Mouse (Mus musculus): ENCODE results near the gene Nfs1. TPM values are rescaled to one million over a fixed set of nuclear protein-coding genes. Genes with fewer than 3 reads are reported as not detected.
"Not testable (repeated sequence)": the region's sequence is repeated elsewhere in the genome, so short reads cannot be mapped to it uniquely, and the experiment has no call there.

Gene Nfs1
- polyA plus RNA-seq, 1 experiment from 2014 or later = 40.4 TPM

- H3K4me1 ChIP-seq (ENCODE audit: control insufficient read depth, insufficient read depth, low read length) = no peaks in the 10 kb centered on the region
- H3K9ac ChIP-seq (ENCODE audit: low read length) = no peak overlapping the region
- H3K4me3 ChIP-seq (ENCODE audit: low read depth, low read length) = no peak overlapping the region
- H3K27ac ChIP-seq (ENCODE audit: low read depth, low read length) = no peak overlapping the region
- H3K9me3 ChIP-seq (replicated peaks; ENCODE audit: control insufficient read depth, low read length) = no peaks in the 10 kb centered on the region
- no peak overlapping the region for H3K4me2 ChIP-seq (ENCODE audit: low read length)
- peaks cover 12% of the 10 kb centered on the region for H3K36me3 ChIP-seq (ENCODE audit: control insufficient read depth, insufficient read depth, low read length)
- DNase-seq (ENCODE audit: low spot score) (no peak), ATAC-seq (no peak)
- H3K27me3 ChIP-seq (replicated peaks; ENCODE audit: control insufficient read depth, insufficient read depth, low read length) = no peaks in the 10 kb centered on the region
Measured at GRCm38 (mm10) chr2:156119566-156119965, 24.4 kb downstream of the Nfs1 start.

DNA sequence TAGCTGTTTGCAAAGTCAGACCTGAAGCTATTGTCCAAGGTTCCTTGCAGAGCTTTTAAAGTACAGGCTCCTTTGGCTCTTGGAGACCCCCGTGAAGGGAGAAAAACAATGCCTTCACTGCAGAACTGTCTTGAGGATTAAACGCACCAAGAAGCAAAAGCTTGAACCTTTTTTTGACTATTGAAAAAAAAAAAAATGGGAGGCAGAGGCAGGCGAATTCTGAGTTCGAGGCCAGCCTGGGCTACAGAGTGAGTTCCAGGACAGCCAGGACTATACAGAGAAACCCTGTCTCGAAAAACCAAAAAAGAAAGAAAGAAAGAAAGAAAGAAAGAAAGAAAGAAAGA lies 31.9 kb downstream of the Nfs1 start:
- H3K4me1 ChIP-seq (ENCODE audit: control insufficient read depth, insufficient read depth, low read length); H3K9me3 ChIP-seq (replicated peaks; ENCODE audit: control insufficient read depth, low read length); DNase-seq (ENCODE audit: low spot score); H3K27me3 ChIP-seq (replicated peaks; ENCODE audit: control insufficient read depth, insufficient read depth, low read length); H3K36me3 ChIP-seq (ENCODE audit: control insufficient read depth, insufficient read depth, low read length); ATAC-seq: not testable (repeated sequence)
- H3K27ac ChIP-seq (ENCODE audit: low read depth, low read length) = peak overlapping the region; percentile 93; the same call in 1 of the 2 replicates
- peak overlapping the region; percentile 97; the same call in 1 of the 2 replicates for H3K9ac ChIP-seq (ENCODE audit: low read length)
- peak overlapping the region; percentile 77 for H3K4me3 ChIP-seq (ENCODE audit: low read depth, low read length)
- peak overlapping the region; percentile 49 for H3K4me2 ChIP-seq (ENCODE audit: low read length)
- WGBS = 19% methylated on average over 5 of the region's 5 CpGs

GRCm38 (mm10) chr2:156111358-156112079 lies 32.5 kb downstream of the Nfs1 start, which contains the start of the genes Cpne1 and Rbm12:
Gene Cpne1, minus strand, starts transcription at chr2:156111965.
Gene Rbm12, minus strand, starts transcription at chr2:156111978.
- Histone ChIP-seq H3K4me3 (ENCODE audit: low read depth, low read length) (peak within 1 kb of the TSS; percentile 77), H3K9me3 (replicated peaks; ENCODE audit: control insufficient read depth, low read length) (no peaks in the 10 kb centered on the region), H3K4me2 (ENCODE audit: low read length) (peak within 1 kb of the TSS; percentile 75), H3K9ac (ENCODE audit: low read length) (peak within 1 kb of the TSS; percentile 97), H3K36me3 (ENCODE audit: control insufficient read depth, insufficient read depth, low read length) (no peaks in the 10 kb centered on the region), H3K4me1 (ENCODE audit: control insufficient read depth, insufficient read depth, low read length) (peaks cover 9% of the 10 kb centered on the region), H3K27ac (ENCODE audit: low read depth, low read length) (peak within 1 kb of the TSS; percentile 93), H3K27me3 (replicated peaks; ENCODE audit: control insufficient read depth, insufficient read depth, low read length) (no peaks in the 10 kb centered on the region)
- WGBS = under 1% methylated on average over 70 of the region's 74 CpGs
- DNase-seq (ENCODE audit: low spot score) (peak; percentile 96), ATAC-seq (peak; percentile 96)

DNA sequence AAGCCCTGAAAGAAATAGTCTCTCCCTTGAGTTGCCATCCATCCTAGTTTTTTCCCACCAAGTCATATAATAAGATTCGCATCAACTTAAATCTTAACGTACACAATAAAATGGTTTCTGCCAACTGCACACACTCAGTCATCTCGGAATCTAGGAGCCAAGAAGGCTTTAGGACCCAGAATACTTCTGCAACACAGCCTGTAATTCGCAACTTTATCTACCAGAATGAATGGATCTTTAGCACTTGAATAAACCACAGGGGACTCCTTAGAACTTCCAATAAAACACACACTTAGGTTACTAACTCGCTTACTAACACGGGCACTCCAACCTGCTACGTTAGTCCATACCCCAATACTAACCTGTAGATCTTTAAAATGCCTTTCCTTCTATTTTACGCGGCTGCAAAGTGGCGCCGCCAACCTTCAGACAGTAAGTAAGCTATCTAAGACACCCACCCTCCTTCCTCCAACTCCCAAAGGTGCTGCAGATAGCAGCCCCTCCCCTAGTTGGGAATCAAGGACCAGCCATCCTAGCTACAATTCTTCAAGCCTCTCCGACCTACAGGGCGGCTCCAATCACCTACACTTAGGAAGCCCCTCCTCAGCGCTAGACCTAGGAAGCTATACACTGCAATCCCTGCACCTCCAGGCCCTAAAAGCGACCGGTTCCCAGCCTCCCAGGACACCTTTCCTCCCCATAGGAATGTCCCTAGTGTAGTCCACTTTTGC lies 33.2 kb downstream of the Nfs1 start:
- Histone ChIP-seq H3K9ac (ENCODE audit: low read length) (peak overlapping the region; percentile 97), H3K4me3 (ENCODE audit: low read depth, low read length) (peak overlapping the region; percentile 77), H3K4me2 (ENCODE audit: low read length) (peak overlapping the region; percentile 75), H3K36me3 (ENCODE audit: control insufficient read depth, insufficient read depth, low read length) (no peaks in the 10 kb centered on the region), H3K4me1 (ENCODE audit: control insufficient read depth, insufficient read depth, low read length) (peaks cover 9% of the 10 kb centered on the region), H3K9me3 (replicated peaks; ENCODE audit: control insufficient read depth, low read length) (no peaks in the 10 kb centered on the region), H3K27me3 (replicated peaks; ENCODE audit: control insufficient read depth, insufficient read depth, low read length) (no peaks in the 10 kb centered on the region), H3K27ac (ENCODE audit: low read depth, low read length) (peak overlapping the region; percentile 93)
- ATAC-seq (peak; percentile 61), DNase-seq (ENCODE audit: low spot score) (peak; percentile 63)
- 1% methylated on average over 16 of the region's 16 CpGs for WGBS

DNA sequence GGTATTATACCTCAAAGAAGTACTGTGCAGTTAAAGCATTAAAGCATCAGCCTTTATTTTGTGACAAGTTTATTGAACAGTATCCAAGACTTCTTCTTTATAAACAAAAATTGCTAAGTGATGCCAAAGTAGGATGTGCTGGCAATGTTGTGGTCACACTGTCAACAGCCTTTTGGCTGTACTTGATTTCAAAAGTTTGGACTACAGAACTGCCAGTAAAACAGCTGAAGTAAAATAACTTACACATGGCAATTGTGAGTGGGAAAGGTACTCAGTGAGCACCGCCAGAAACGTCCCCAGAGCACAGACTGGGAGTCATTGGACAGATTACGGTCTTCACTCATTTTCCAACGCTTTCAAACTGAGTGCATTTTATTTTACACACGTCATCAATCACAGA lies 52.1 kb downstream of the Nfs1 start:
- H3K9ac ChIP-seq (ENCODE audit: low read length) = no peak overlapping the region
- no peaks in the 10 kb centered on the region for H3K27me3 ChIP-seq (replicated peaks; ENCODE audit: control insufficient read depth, insufficient read depth, low read length)
- WGBS = 80% methylated on average over 5 of the region's 5 CpGs
- H3K4me3 ChIP-seq (ENCODE audit: low read depth, low read length) = no peak overlapping the region
- no peak overlapping the region for H3K27ac ChIP-seq (ENCODE audit: low read depth, low read length)
- no peaks in the 10 kb centered on the region; the same call in 1 of the 2 replicates for H3K4me1 ChIP-seq (ENCODE audit: control insufficient read depth, insufficient read depth, low read length)
- no peak overlapping the region for H3K4me2 ChIP-seq (ENCODE audit: low read length)
- ATAC-seq = no peak
- peaks cover 32% of the 10 kb centered on the region for H3K36me3 ChIP-seq (ENCODE audit: control insufficient read depth, insufficient read depth, low read length)
- no peaks in the 10 kb centered on the region for H3K9me3 ChIP-seq (replicated peaks; ENCODE audit: control insufficient read depth, low read length)
- no peak for DNase-seq (ENCODE audit: low spot score)

- Histone ChIP-seq H3K4me1 (ENCODE audit: control insufficient read depth, insufficient read depth, low read length) (no peaks in the 10 kb centered on the region; the same call in 1 of the 2 replicates), H3K4me2 (ENCODE audit: low read length) (no peak overlapping the region), H3K27ac (ENCODE audit: low read depth, low read length) (no peak overlapping the region), H3K9me3 (replicated peaks; ENCODE audit: control insufficient read depth, low read length) (no peaks in the 10 kb centered on the region), H3K36me3 (ENCODE audit: control insufficient read depth, insufficient read depth, low read length) (peaks cover 12% of the 10 kb centered on the region), H3K27me3 (replicated peaks; ENCODE audit: control insufficient read depth, insufficient read depth, low read length) (no peaks in the 10 kb centered on the region), H3K4me3 (ENCODE audit: low read depth, low read length) (no peak overlapping the region), H3K9ac (ENCODE audit: low read length) (no peak overlapping the region)
- 31% methylated on average over 1 of the region's 1 CpGs for WGBS
- peak; percentile 48 for DNase-seq (ENCODE audit: low spot score)
- peak; percentile 15; the same call in 1 of the 2 replicates for ATAC-seq
Measured at GRCm38 (mm10) chr2:156089799-156090198, 54.2 kb downstream of the Nfs1 start.

- Histone ChIP-seq H3K36me3 (ENCODE audit: control insufficient read depth, insufficient read depth, low read length) (peaks cover 6% of the 10 kb centered on the region), H3K27me3 (replicated peaks; ENCODE audit: control insufficient read depth, insufficient read depth, low read length) (no peaks in the 10 kb centered on the region), H3K4me2 (ENCODE audit: low read length) (no peak overlapping the region), H3K4me1 (ENCODE audit: control insufficient read depth, insufficient read depth, low read length) (no peaks in the 10 kb centered on the region; the same call in 1 of the 2 replicates), H3K4me3 (ENCODE audit: low read depth, low read length) (no peak overlapping the region), H3K27ac (ENCODE audit: low read depth, low read length) (no peak overlapping the region), H3K9me3 (replicated peaks; ENCODE audit: control insufficient read depth, low read length) (no peaks in the 10 kb centered on the region), H3K9ac (ENCODE audit: low read length) (no peak overlapping the region)
- ATAC-seq (no peak), DNase-seq (ENCODE audit: low spot score) (no peak)
- 90% methylated on average over 7 of the region's 7 CpGs for whole genome bisulfite sequencing
Measured at GRCm38 (mm10) chr2:156087391-156088110, 56.4 kb downstream of the Nfs1 start.

- no peaks in the 10 kb centered on the region for H3K9me3 ChIP-seq (replicated peaks; ENCODE audit: control insufficient read depth, low read length)
Measured at GRCm38 (mm10) chr2:156084541-156084940, 59.4 kb downstream of the Nfs1 start.

More at GRCm38 (mm10) chr2:156084541-156084940, 59.4 kb downstream of the Nfs1 start:
- Histone ChIP-seq H3K4me2 (ENCODE audit: low read length) (no peak overlapping the region), H3K27me3 (replicated peaks; ENCODE audit: control insufficient read depth, insufficient read depth, low read length) (no peaks in the 10 kb centered on the region), H3K27ac (ENCODE audit: low read depth, low read length) (no peak overlapping the region), H3K4me1 (ENCODE audit: control insufficient read depth, insufficient read depth, low read length) (no peaks in the 10 kb centered on the region), H3K9ac (ENCODE audit: low read length) (no peak overlapping the region), H3K36me3 (ENCODE audit: control insufficient read depth, insufficient read depth, low read length) (peaks cover 1% of the 10 kb centered on the region), H3K4me3 (ENCODE audit: low read depth, low read length) (no peak overlapping the region)
- DNase-seq (ENCODE audit: low spot score) (no peak), ATAC-seq (no peak)
- WGBS = 94% methylated on average over 3 of the region's 3 CpGs
